Mouse (Mus musculus) midbrain, embryonic 14.5 days (tissue): ENCODE results near the gene Cd248. TPM values are rescaled to one million over a fixed set of nuclear protein-coding genes. Genes with fewer than 3 reads are reported as not detected.

Experiments used
- ATAC-seq: fragments of 200-750 bp; cut with Nextera tagmentation; 2 replicates; pipeline ENCODE4 v1.8.0; 2017; ENCODE audit warnings: moderate number of reproducible peaks, moderate library complexity; ENCODE audit not compliant: low FRiP score, low TSS enrichment
- DNase-seq: peaks from one replicate; pipeline ENCODE4 v3.0.0-alpha.2; 2015
- H3K27ac ChIP-seq: fragments of 300-500 bp; sonication (generic); replicated peaks from 2 replicates; pipeline ENCODE4 v1.5.1; 2014; ENCODE audit warnings: mild to moderate bottlenecking, low read depth, low read length, moderate library complexity
- H3K27me3 ChIP-seq: fragments of 300-500 bp; sonication (generic); 2 replicates; pipeline ENCODE4 v1.6.1; 2014; ENCODE audit warnings: low read length, control low read depth, mixed read lengths; ENCODE audit not compliant: control insufficient read depth, insufficient read depth
- H3K36me3 ChIP-seq: fragments of 300-500 bp; sonication (generic); 2 replicates; pipeline ENCODE4 v1.6.1; 2014; ENCODE audit warnings: low read length, control low read depth; ENCODE audit not compliant: control insufficient read depth, insufficient read depth
- H3K4me1 ChIP-seq: fragments of 300-500 bp; sonication (generic); 2 replicates; pipeline ENCODE4 v1.6.1; 2014; ENCODE audit warnings: mild to moderate bottlenecking, antibody characterized with exemption, low read length, control low read depth; ENCODE audit not compliant: control insufficient read depth, insufficient read depth
- H3K4me2 ChIP-seq: fragments of 300-500 bp; sonication (generic); 2 replicates; pipeline ENCODE4 v1.6.1; 2014; ENCODE audit warnings: mild to moderate bottlenecking, low read length, moderate library complexity
- H3K4me3 ChIP-seq: fragments of 300-500 bp; sonication (generic); replicated peaks from 2 replicates; pipeline ENCODE4 v1.5.1; 2014; ENCODE audit warnings: low read depth, low read length
- H3K9ac ChIP-seq: fragments of 300-500 bp; sonication (generic); replicated peaks from 2 replicates; pipeline ENCODE4 v1.6.1; 2014; ENCODE audit warnings: mild to moderate bottlenecking, low read length, moderate library complexity
- H3K9me3 ChIP-seq: fragments of 300-500 bp; sonication (generic); 2 replicates; pipeline ENCODE4 v1.6.1; 2016; ENCODE audit warnings: low read length, control low read depth, mixed read lengths; ENCODE audit not compliant: control insufficient read depth
- WGBS: fragments of 180-500 bp; shearing (Covaris S2); extraction: QIAGEN DNeasy Blood & Tissue Kit; methylation state at CpG from one replicate; pipeline ENCODE4 v1.1.7; 2014; 5-methylcytosine and 5-hydroxymethylcytosine counted together
- polyA plus RNA-seq: library from polyadenylated mRNA; unstranded; fragments of >200 nt; fragmentation: Nextera tagmentation; extraction: Ambion mirVana; gene quantifications from 2 replicates; pipeline ENCODE4 v1.2.1, GENCODE M21; 2014

Gene Cd248
- polyA plus RNA-seq, 1 experiment from 2014 or later: 20.4 TPM

DNA sequence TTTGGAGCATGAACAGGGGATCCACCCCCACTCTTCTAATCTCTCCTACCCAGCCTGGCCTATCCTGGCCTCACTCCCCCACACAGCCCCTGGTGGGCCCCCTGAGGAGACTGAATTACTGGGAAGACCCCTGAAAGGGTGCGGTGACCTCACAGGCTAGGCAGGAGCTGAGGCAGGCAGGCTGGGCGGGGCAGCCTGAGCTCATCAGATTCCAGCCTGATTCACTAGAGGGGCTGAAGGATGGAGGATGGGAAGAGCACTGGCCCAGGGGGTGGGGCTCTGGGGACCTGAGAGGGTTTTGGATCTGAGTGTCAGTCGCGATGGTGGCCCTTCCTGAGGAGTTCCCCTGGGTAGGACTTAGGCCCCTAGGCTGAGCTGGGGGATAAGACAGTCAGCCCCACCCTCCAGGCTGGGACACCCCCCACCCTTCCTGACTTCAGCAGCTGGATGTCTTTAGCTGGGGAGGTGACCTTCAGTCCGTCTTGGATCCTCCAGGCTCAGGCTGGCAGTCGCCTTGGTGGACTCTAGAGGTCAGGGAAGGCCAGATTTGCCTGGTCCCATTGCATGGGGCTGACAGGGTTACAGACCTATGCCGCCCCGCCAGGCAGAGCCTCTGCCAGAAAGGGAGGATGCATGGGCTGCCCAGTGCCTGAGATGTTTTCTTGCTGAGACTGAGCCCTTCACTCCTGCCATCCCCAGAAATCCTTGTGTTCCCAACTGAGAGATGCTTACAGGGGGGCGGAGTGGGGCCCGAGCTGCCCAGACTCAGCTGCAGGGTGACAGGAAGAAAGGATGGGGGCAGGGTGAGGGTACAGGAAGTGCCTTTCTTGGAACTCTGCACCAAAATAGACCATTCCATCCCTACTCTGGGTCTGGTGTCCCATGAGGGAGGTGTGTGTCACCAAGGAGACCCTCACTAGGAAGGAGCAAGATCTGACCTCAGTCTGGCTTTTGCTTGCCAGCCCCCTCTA, 8.8 kb upstream of the Cd248 start:
- 0 out of 2 replicates have a peak overlapping the region, but pooled peaks have one; percentile 16 for H3K9ac ChIP-seq
- no peak for DNase-seq
- ATAC-seq: no peak

DNA sequence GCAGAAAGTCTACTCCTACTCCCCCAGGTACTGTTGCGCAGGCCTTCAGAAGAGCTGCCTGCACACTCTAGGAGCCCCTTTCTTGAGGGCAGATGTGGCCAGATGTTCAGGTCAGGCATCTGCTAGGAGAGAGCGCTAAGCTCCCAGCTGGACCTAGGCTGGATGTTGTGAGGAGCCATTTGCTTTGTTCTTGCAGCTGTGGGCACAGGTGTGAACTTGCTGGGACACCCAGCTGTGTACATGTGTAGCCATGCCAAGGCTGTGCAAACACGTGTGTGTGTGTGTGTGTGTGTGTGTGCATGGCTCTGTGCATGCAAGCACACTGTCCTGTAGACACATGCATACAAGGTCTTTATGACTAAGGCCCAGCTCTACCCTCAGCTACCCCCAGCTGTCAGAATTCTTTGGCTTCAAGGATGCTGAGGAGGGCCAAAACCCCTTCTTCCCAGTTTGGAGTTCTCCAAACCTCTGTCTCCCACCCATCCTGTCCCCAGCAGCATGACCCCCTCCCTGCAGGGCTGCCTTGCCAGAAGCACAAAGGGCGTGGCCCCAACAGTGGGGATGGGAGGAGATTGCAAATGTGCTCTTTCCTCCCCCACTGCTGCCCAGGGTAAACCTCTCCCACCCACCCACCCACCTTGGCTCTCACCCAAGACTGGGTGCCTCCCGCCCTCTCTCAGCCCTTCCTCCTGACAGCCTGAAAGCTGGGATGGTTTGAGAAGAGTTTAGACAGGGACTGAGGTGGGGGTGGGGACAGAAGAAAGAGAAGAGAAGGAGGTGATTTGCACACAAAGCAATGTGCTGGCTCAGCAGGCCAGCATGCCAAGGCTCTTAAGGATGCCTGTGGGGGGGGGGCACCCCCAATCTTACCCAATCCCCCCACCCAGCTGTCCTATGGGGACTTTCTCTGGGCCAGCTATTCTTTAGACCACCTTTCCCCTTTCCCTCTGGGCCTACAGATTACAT, 7.2 kb upstream of the Cd248 start:
- Histone ChIP-seq H3K27ac (no peak overlapping the region), H3K27me3 (no peaks in the 10 kb centered on the region), H3K4me2 (no peak overlapping the region), H3K4me1 (0 out of 2 replicates have a peak, but pooled peaks cover 8% of the 10 kb centered on the region), H3K9me3 (no peaks in the 10 kb centered on the region), H3K36me3 (no peaks in the 10 kb centered on the region), H3K4me3 (no peak overlapping the region), H3K9ac (no peak overlapping the region)
- no peak for ATAC-seq
- 51% methylated on average over 5 of the region's 5 CpGs for WGBS
- DNase-seq: no peak

More for the DNA sequence above, 8.8 kb upstream of the Cd248 start:
- Histone ChIP-seq H3K4me1 (0 out of 2 replicates have a peak, but pooled peaks cover 8% of the 10 kb centered on the region), H3K4me3 (no peak overlapping the region), H3K9me3 (no peaks in the 10 kb centered on the region), H3K4me2 (no peak overlapping the region), H3K27ac (no peak overlapping the region), H3K27me3 (no peaks in the 10 kb centered on the region), H3K36me3 (no peaks in the 10 kb centered on the region)
- WGBS: 12% methylated on average over 10 of the region's 10 CpGs

DNA sequence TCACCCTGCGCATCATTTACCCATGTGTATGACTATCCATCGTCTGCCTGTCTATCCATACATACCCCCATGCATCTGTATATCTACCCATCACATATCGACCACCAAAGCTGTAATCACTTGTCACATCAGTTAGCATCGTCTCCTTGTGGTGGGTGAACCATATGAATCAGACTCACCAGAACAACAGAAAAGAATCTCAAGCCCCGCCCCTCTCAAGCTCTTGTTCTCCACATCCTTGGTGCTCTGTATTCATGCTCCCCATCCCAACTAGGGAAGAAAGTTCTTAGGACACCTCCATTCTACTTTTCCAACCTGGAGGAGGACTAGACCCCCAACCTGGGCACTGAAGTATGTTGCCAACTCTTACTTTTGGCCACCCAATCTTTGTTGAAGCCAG, 5.8 kb upstream of the Cd248 start:
- 83% methylated on average over 5 of the region's 5 CpGs for WGBS

DNA sequence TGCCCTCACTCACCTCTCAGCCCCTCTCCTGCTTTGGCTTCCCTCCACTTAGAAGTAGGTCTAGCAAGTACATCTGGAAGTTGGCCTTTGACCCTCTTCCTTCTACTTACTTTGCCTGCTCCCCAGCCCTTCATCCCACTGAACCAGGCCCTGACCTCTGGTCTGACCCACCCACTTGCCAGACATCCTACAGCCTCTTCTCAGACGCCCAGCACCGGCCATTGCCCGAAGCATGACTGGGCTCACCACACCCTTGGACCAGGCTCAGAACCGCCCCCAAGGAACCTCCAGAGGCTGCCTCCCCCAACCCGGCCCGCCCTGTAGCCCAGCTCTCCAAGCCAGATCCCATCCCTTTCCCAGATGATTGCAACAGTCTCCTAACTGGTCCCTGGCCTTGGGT, 5.4 kb upstream of the Cd248 start:
- H3K27ac ChIP-seq: no peak overlapping the region
- H3K27me3 ChIP-seq: peaks cover 6% of the 10 kb centered on the region; the same call in 1 of the 2 replicates
- no peak overlapping the region for H3K4me3 ChIP-seq
- ATAC-seq: no peak
- peaks cover 10% of the 10 kb centered on the region; the same call in 1 of the 2 replicates for H3K4me1 ChIP-seq
- no peak overlapping the region for H3K9ac ChIP-seq
- H3K9me3 ChIP-seq: no peaks in the 10 kb centered on the region
- no peak for DNase-seq
- WGBS: 87% methylated on average over 6 of the region's 6 CpGs
- no peak overlapping the region for H3K4me2 ChIP-seq
- H3K36me3 ChIP-seq: no peaks in the 10 kb centered on the region

More for the DNA sequence above, 5.8 kb upstream of the Cd248 start:
- no peak for DNase-seq
- H3K36me3 ChIP-seq: no peaks in the 10 kb centered on the region
- no peak overlapping the region for H3K9ac ChIP-seq
- no peaks in the 10 kb centered on the region for H3K9me3 ChIP-seq
- no peak overlapping the region for H3K4me3 ChIP-seq
- 0 out of 2 replicates have a peak, but pooled peaks cover 8% of the 10 kb centered on the region for H3K4me1 ChIP-seq
- H3K27ac ChIP-seq: no peak overlapping the region
- no peak for ATAC-seq
- H3K4me2 ChIP-seq: no peak overlapping the region
- H3K27me3 ChIP-seq: peaks cover 3% of the 10 kb centered on the region; the same call in 1 of the 2 replicates

DNA sequence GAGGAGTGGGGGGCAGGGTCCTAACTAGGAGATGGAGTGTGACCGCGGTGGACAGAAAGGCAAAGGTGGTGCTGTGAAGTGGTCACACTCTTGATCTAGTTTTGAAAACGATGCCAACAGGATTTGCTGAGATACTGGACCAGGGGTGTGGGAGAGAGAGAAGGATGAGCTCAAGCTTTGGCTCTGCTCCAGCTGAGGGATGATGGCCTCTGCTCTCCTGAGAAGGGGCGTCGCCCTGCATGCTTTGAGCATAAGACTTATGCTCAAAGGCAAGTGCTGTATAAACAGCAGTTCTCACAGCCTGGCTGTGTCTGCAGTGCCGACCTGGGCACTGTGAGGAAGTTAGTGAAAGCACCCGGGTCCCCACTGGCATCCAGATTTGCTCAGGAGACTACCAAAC, 2.8 kb upstream of the Cd248 start:
- H3K4me3 ChIP-seq: no peak overlapping the region
- H3K4me2 ChIP-seq: no peak overlapping the region
- ATAC-seq (no peak), DNase-seq (no peak)
- H3K4me1 ChIP-seq: peaks cover 16% of the 10 kb centered on the region
- no peak overlapping the region for H3K9ac ChIP-seq
- H3K9me3 ChIP-seq: no peaks in the 10 kb centered on the region
- WGBS: 76% methylated on average over 7 of the region's 7 CpGs
- no peak overlapping the region for H3K27ac ChIP-seq
- H3K27me3 ChIP-seq: peaks cover 32% of the 10 kb centered on the region
- H3K36me3 ChIP-seq: no peaks in the 10 kb centered on the region

DNA sequence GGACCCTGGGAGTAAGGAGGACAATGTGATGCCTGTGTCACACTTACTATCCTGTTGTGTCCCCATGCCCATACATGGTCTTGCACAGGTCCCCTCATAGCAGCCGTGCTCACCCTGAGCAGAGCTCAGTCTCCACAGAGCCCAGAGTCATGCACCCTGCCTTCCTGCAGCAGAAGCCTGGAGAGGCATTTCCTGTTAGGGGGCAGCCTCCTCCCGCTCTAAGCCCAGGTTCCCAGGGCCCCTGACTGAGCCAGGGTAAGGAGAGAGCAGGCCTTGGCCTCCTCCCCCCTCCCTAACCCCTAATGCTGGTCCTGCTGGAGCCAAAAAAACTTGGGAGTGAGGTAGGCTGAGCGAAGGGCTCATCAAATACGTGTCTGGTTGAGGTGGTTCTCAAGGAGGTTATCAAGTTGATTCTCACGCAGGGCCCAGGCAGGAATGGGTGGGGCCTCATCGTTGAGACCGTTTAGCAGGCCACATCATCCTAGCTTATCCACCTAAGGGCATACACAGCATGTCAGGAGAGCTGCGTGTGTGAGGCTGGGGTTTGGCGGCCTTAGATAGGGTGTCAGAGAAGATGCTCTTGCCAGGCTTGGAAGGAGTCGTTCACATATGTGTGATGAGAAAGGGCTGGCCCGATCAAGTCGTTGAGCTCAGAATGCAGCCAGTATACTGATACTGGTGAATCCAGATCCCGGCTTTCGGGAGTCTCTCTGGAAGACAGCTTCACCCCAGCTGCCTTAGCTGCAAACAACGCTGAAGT, 658 bp upstream of the Cd248 start:
- Histone ChIP-seq H3K27ac (no peak overlapping the region), H3K4me3 (peak overlapping the region; percentile 33), H3K9me3 (no peaks in the 10 kb centered on the region), H3K4me1 (peaks cover 28% of the 10 kb centered on the region), H3K36me3 (no peaks in the 10 kb centered on the region), H3K27me3 (peaks cover 33% of the 10 kb centered on the region), H3K4me2 (peak overlapping the region; percentile 72), H3K9ac (peak overlapping the region; percentile 57; the same call in 1 of the 2 replicates)
- DNase-seq (no peak), ATAC-seq (no peak)
- WGBS: 13% methylated on average over 15 of the region's 15 CpGs

DNA sequence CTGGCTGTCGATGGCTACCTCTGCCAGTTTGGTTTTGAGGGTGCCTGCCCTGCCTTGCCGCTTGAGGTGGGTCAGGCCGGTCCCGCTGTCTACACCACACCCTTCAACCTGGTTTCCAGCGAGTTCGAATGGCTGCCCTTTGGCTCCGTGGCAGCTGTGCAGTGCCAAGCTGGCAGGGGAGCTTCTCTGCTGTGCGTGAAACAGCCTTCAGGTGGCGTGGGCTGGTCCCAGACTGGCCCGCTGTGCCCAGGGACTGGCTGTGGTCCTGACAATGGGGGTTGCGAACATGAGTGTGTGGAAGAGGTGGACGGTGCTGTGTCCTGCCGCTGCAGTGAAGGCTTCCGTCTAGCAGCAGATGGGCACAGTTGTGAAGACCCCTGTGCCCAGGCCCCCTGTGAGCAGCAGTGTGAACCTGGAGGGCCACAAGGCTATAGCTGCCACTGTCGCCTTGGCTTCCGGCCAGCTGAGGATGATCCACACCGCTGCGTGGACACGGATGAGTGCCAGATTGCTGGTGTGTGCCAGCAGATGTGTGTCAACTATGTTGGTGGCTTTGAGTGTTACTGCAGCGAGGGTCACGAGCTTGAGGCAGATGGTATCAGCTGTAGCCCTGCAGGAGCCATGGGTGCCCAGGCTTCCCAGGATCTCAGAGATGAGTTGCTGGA, 824 bp downstream of the Cd248 start:
- Histone ChIP-seq H3K4me1 (peaks cover 31% of the 10 kb centered on the region), H3K9ac (peak overlapping the region; percentile 57; the same call in 1 of the 2 replicates), H3K4me2 (peak overlapping the region; percentile 72), H3K9me3 (no peaks in the 10 kb centered on the region), H3K27ac (no peak overlapping the region), H3K4me3 (peak overlapping the region; percentile 33), H3K36me3 (no peaks in the 10 kb centered on the region), H3K27me3 (peaks cover 33% of the 10 kb centered on the region)
- ATAC-seq (no peak), DNase-seq (no peak)
- 37% methylated on average over 21 of the region's 21 CpGs for WGBS
